Mouse (Mus musculus): Measurements from ENCODE around the gene Uqcc3.

GRCm38 (mm10) chr19:8883616-8884015 lies 2.9 kb upstream of the Uqcc3 start, which contains the start of the genes Lbhd1 and Gm49403:
- no peak for TF ChIP-seq CTCF (IDR thresholded peaks at IDR 0.05; ENCODE audit: borderline replicate concordance, insufficient read depth, low read depth, low read length)
- no peak for TF ChIP-seq POLR2A (IDR thresholded peaks at IDR 0.05; ENCODE audit: borderline replicate concordance, insufficient read depth, low read length)

All from cerebellum, adult 2 months (tissue).